25 mouse cellular contexts compared by ENCODE assay signal in the genomic region with DNA sequence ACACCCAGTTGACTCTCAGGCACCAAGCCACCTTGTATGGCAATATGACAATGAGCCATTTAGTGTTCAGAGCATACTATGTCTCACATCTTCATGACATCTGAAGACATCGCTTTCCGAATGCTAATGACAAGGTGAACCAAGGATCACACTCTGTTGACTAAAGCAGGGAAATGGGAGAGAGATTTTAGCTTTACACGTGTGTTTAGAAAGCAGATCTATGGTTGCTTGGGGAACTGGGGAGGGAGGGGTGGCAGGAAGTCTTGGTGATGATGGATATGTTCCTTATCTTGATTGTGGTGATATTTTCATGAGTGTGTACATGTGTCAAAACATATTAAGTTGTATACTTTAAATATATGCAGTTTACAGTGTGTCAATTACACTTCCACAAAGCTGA. TPM values are rescaled to one million over a fixed set of nuclear protein-coding genes. Genes with fewer than 3 reads are reported as not detected.
DNase-seq lines count a peak whose midpoint lies in the region; ATAC-seq and TF ChIP-seq lines count a peak whose summit lies in the region.
"Had no signal": no experiment of that assay in that cellular context is flagged by ENCODE, and none has a peak within 500 bp of the region (broad histone marks: within the 10 kb centered on the region; RNA-seq: fewer than 3 reads in every experiment).

No protein-coding gene starts in this region.

- H3K9ac ChIP-seq in MEL (ENCODE audit: control insufficient read depth, low read depth, low read length, poor library complexity, severe bottlenecking), result no peak overlapping the region
- no peak overlapping the region for H3K9ac ChIP-seq in forebrain, embryonic 12.5 days

- DNase-seq in CD4-positive, CD25-positive, alpha-beta regulatory T cell, adult 2 months (ENCODE audit: low read depth, low spot score), result peak; percentile 42
- DNase-seq in CD4-positive helper T cell, adult 2 months (ENCODE audit: low read depth, low spot score), result peak; percentile 65
- DNase-seq in MEL (ENCODE audit: low read depth, low spot score) (no peak), liver (no peak)
- DNase-seq in induced T-regulatory cell, adult 2 months (ENCODE audit: low read depth), result peak; percentile 76
- DNase-seq in cerebellum, adult 11 months, result no peak
- DNase-seq: adrenal gland, adult 2 months; adrenal gland, adult 8-10 months; adrenal gland, postnatal 10 days; adrenal gland, postnatal 14 days; adrenal gland, postnatal 25 days; adrenal gland, postnatal 36 days; B cell, adult 2 months; cerebellum, adult 11-12 months; cerebellum, adult 18-20 months; cerebellum, adult 2 months; cerebellum, adult 8-10 months; cerebellum, adult 9-10 months; cerebellum, adult 9-11 months had no signal

- WGBS in forebrain, embryonic 12.5 days, result 95% methylated on average over 3 of the region's 3 CpGs

- TF ChIP-seq POLR2A in MEL (IDR thresholded peaks at IDR 0.05; ENCODE audit: control insufficient read depth in 1 of 2, insufficient read depth in 1 of 2, low read depth in 1 of 2, low read length in 2 of 2, poor library complexity in 1 of 2), result no peak

- no peak for ATAC-seq in CD4-positive, CD25-positive, alpha-beta regulatory T cell, adult 4 months
- ATAC-seq in forebrain, embryonic 12.5 days (ENCODE audit: low FRiP score), result no peak
- ATAC-seq: activated CD4-positive, CD25-positive, alpha-beta regulatory T cell, adult 4 months; Patski had no signal

- peaks cover 17% of the 10 kb centered on the region for H3K79me2 ChIP-seq in MEL (ENCODE audit: control insufficient read depth, insufficient read depth, low read length, poor library complexity)

- no peak overlapping the region for H3K4me3 ChIP-seq in MEL (ENCODE audit: control insufficient read depth in 1 of 2, insufficient read depth in 1 of 2, low read depth in 2 of 2, low read length in 2 of 2)
- H3K4me3 ChIP-seq in forebrain, embryonic 12.5 days (replicated peaks), result no peak overlapping the region

- peaks cover 0 to 23% of the 10 kb centered on the region in 2 experiments; a peak in 2 of 4 replicates for H3K36me3 ChIP-seq in MEL (ENCODE audit: control insufficient read depth in 1 of 2, insufficient read depth in 2 of 2, low read length in 2 of 2)
- no peaks in the 10 kb centered on the region for H3K36me3 ChIP-seq in forebrain, embryonic 12.5 days (replicated peaks)
- H3K36me3 ChIP-seq: G1E had no signal

- H3K27ac ChIP-seq in MEL (ENCODE audit: control insufficient read depth, low read depth, low read length), result no peak overlapping the region
- H3K27ac ChIP-seq in forebrain, embryonic 12.5 days, result no peak overlapping the region

- no peak for TF ChIP-seq CTCF in MEL (IDR thresholded peaks at IDR 0.05 in 2 of 3, conservative IDR thresholded peaks at IDR 0.05 in 1 of 3; ENCODE audit: control insufficient read depth in 1 of 3, insufficient read depth in 1 of 3, low read depth in 2 of 3, low read length in 3 of 3, poor library complexity in 1 of 3, severe bottlenecking in 1 of 3)

- H3K4me1 ChIP-seq in MEL (ENCODE audit: control insufficient read depth in 1 of 2, insufficient read depth in 2 of 2, low read length in 2 of 2), result peaks cover 6 to 28% of the 10 kb centered on the region in 2 experiments
- peaks cover 9% of the 10 kb centered on the region for H3K4me1 ChIP-seq in forebrain, embryonic 12.5 days

- no peaks in the 10 kb centered on the region for H3K27me3 ChIP-seq in MEL (ENCODE audit: control insufficient read depth in 1 of 2, insufficient read depth in 2 of 2, low read length in 2 of 2)
- H3K27me3 ChIP-seq in forebrain, embryonic 12.5 days, result peaks cover 25% of the 10 kb centered on the region
- H3K27me3 ChIP-seq: CH12.LX, Patski had no signal

- no peak overlapping the region for H3K4me2 ChIP-seq in forebrain, embryonic 12.5 days

- H3K9me3 ChIP-seq in MEL (replicated peaks; ENCODE audit: insufficient read depth, low read length), result no peaks in the 10 kb centered on the region
- no peaks in the 10 kb centered on the region for H3K9me3 ChIP-seq in forebrain, embryonic 12.5 days
- H3K9me3 ChIP-seq: G1E had no signal

- no peak for TF ChIP-seq EP300 in MEL (IDR thresholded peaks at IDR 0.05; ENCODE audit: low read depth in 1 of 2, low read length in 2 of 2)

- TF ChIP-seq RAD21 in MEL (IDR thresholded peaks at IDR 0.05; ENCODE audit: low read depth, low read length), result no peak

TF ChIP-seq in MEL, 35 proteins besides CTCF, POLR2A, EP300 and RAD21:
- 0 out of 2 replicates have a peak, but pooled peaks have one; percentile 30 for TF ChIP-seq GATA1 (IDR thresholded peaks at IDR 0.05; ENCODE audit: low read depth, low read length)
- no peak for TF ChIP-seq MYC (IDR thresholded peaks at IDR 0.05; ENCODE audit: low read depth, low read length)
- no peak for TF ChIP-seq TBP (IDR thresholded peaks at IDR 0.05; ENCODE audit: low read depth, low read length)
- no peak for TF ChIP-seq MAX (IDR thresholded peaks at IDR 0.05; ENCODE audit: low read length)

RNA-seq across cellular contexts. Expression of a gene that starts 0.9 kb away (rescaled TPM):
- 1 to 10 TPM; 5.5 to 7.3 TPM for polyA plus RNA-seq in CD4-positive, CD25-positive, alpha-beta regulatory T cell, adult 4 months (2017; shearing (Covaris generic))
- 11.6 and 13.7 TPM in 2 replicates for total RNA-seq in MEL (2012; rRNA removed)
- polyA plus RNA-seq in MEL (2012; ENCODE audit: insufficient read depth in 1 of 2, insufficient read length in 2 of 2, low read depth in 1 of 2, low replicate concordance in 2 of 2, missing spikeins in 1 of 2), result 10 to 100 TPM in 1 of 2 experiments, not detected in 1; 32.3 TPM
- polyA plus RNA-seq in forebrain, embryonic 12.5 days (2016; fragmentation: Nextera tagmentation; extraction: Ambion mirVana), result 3.3 and 4.3 TPM in 2 replicates

RNA-seq across cellular contexts. Expression of a gene that starts 18.4 kb away (rescaled TPM):
- polyA plus RNA-seq in CD4-positive, CD25-positive, alpha-beta regulatory T cell, adult 4 months (2017; shearing (Covaris generic)), result 1 to 10 TPM in 1 of 2 experiments, under 1 TPM in 1; 0.11 to 2.5 TPM
- total RNA-seq in MEL (2012; rRNA removed), result 1.3 and 2.7 TPM in 2 replicates
- polyA plus RNA-seq in MEL (2012; ENCODE audit: insufficient read depth in 1 of 2, insufficient read length in 2 of 2, low read depth in 1 of 2, low replicate concordance in 2 of 2, missing spikeins in 1 of 2), result 1 to 10 TPM in 1 of 2 experiments, not detected in 1; 6.6 TPM
- polyA plus RNA-seq in forebrain, embryonic 12.5 days (2016; fragmentation: Nextera tagmentation; extraction: Ambion mirVana), result 6.6 and 7.4 TPM in 2 replicates

RNA-seq across cellular contexts. Expression of a gene that starts 35.0 kb away (rescaled TPM):
- polyA plus RNA-seq in CD4-positive, CD25-positive, alpha-beta regulatory T cell, adult 4 months (2017; shearing (Covaris generic)), result 10 to 100 TPM; 10.4 to 22.3 TPM
- 17.4 and 19.2 TPM in 2 replicates for total RNA-seq in MEL (2012; rRNA removed)
- polyA plus RNA-seq in MEL (2012; ENCODE audit: insufficient read depth in 1 of 2, insufficient read length in 2 of 2, low read depth in 1 of 2, low replicate concordance in 2 of 2, missing spikeins in 1 of 2), result 10 to 100 TPM in 1 of 2 experiments, not detected in 1; 38.6 TPM
- 23.8 and 26.0 TPM in 2 replicates for polyA plus RNA-seq in forebrain, embryonic 12.5 days (2016; fragmentation: Nextera tagmentation; extraction: Ambion mirVana)

Comparison
In these comparisons a context has a peak if more than half of its experiments do, and no peak if none do; other contexts are left out.
1. DNase-seq: peak in CD4-positive, CD25-positive, alpha-beta regulatory T cell, adult 2 months (single experiment), CD4-positive helper T cell, adult 2 months (single experiment) and induced T-regulatory cell, adult 2 months (single experiment); none in MEL (single experiment), liver (single experiment) and cerebellum, adult 11 months (single experiment).